ENCODE assay signal across 21 mouse cellular contexts in the genomic region with DNA sequence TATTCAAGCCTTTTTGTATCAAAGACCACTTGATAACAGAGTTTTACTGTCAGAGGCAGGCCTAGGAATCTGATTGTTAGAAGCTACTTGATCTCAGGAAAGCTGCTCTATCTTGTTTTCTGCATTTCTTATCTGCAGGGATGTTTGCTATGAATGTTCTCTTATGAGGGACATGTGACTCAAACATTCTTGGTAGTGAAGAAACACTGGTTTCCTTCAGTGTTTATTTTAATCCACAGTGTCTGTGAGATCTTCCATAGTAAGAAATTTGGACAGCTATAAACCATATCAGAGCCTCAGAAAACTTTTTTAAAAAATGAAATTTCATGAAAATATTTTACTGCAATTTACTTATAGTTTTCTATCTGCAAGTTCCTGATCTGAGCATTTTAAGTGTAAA.
"Had no signal": no experiment of that assay in that cellular context is flagged by ENCODE, and none has a peak within 500 bp of the region (broad histone marks: within the 10 kb centered on the region; RNA-seq: fewer than 3 reads in every experiment).

No protein-coding gene starts in this region.

- H3K9ac ChIP-seq: limb, embryonic 12.5 days; limb, embryonic 15.5 days; liver, embryonic 15.5 days; midbrain, embryonic 12.5 days; midbrain, embryonic 15.5 days; neural tube, embryonic 12.5 days; neural tube, embryonic 15.5 days had no signal

- ATAC-seq: intestine, postnatal 0 days; midbrain, embryonic 15.5 days had no signal

- H3K9me3 ChIP-seq: limb, embryonic 12.5 days; limb, embryonic 15.5 days; liver, embryonic 15.5 days; midbrain, embryonic 12.5 days; midbrain, embryonic 15.5 days; neural tube, embryonic 12.5 days; neural tube, embryonic 15.5 days had no signal

- H3K4me3 ChIP-seq: limb, embryonic 12.5 days; limb, embryonic 15.5 days; liver, embryonic 15.5 days; midbrain, embryonic 12.5 days; midbrain, embryonic 15.5 days; neural tube, embryonic 12.5 days; neural tube, embryonic 15.5 days had no signal

- H3K4me1 ChIP-seq: limb, embryonic 15.5 days; liver, embryonic 15.5 days; midbrain, embryonic 12.5 days; midbrain, embryonic 15.5 days; neural tube, embryonic 12.5 days; neural tube, embryonic 15.5 days had no signal

- H3K27me3 ChIP-seq: limb, embryonic 12.5 days; limb, embryonic 15.5 days; liver, embryonic 15.5 days; midbrain, embryonic 12.5 days; midbrain, embryonic 15.5 days; neural tube, embryonic 12.5 days; neural tube, embryonic 15.5 days had no signal

- DNase-seq: kidney, adult 2 months; kidney, postnatal 14 days; kidney, postnatal 4 days; left cerebral cortex, postnatal 4 days; right cerebral cortex, adult 18-20 months; right cerebral cortex, postnatal 14 days; right cerebral cortex, postnatal 4 days; thymus, adult 2 months; thymus, postnatal 14 days; thymus, postnatal 4 days had no signal

- H3K27ac ChIP-seq: limb, embryonic 12.5 days; limb, embryonic 15.5 days; liver, embryonic 15.5 days; macrophage; midbrain, embryonic 12.5 days; midbrain, embryonic 15.5 days; neural tube, embryonic 12.5 days; neural tube, embryonic 15.5 days; stomach, postnatal 0 days had no signal

- H3K36me3 ChIP-seq: limb, embryonic 12.5 days; limb, embryonic 15.5 days; liver, embryonic 15.5 days; midbrain, embryonic 12.5 days; midbrain, embryonic 15.5 days; neural tube, embryonic 12.5 days; neural tube, embryonic 15.5 days had no signal

- H3K4me2 ChIP-seq: limb, embryonic 12.5 days; limb, embryonic 15.5 days; liver, embryonic 11.5 days; liver, embryonic 15.5 days; midbrain, embryonic 12.5 days; midbrain, embryonic 15.5 days; neural tube, embryonic 12.5 days; neural tube, embryonic 15.5 days had no signal
